Mouse (Mus musculus) intestine, embryonic 14.5 days (tissue): ENCODE measurements around the gene Kcnq5. TPM values are rescaled to one million over a fixed set of nuclear protein-coding genes. Genes with fewer than 3 reads are reported as not detected.

ENCODE experiments used
- ATAC-seq: fragments of 200-750 bp; cut with Nextera tagmentation; replicated peaks from 2 replicates; pipeline ENCODE4 v1.8.0; 2017; ENCODE audit warnings: low read depth, moderate number of reproducible peaks, moderate TSS enrichment, moderate library complexity; ENCODE audit not compliant: low FRiP score, low TSS enrichment
- DNase-seq: peaks from one replicate; pipeline ENCODE4 v3.0.0-alpha.2; 2018; ENCODE audit warnings: low spot score
- H3K27ac ChIP-seq: fragments of 300-500 bp; sonication (generic); 2 replicates; pipeline ENCODE4 v1.5.1; 2014; ENCODE audit warnings: low read depth, mild to moderate bottlenecking, control low read depth
- H3K27me3 ChIP-seq: fragments of 300-500 bp; sonication (generic); replicated peaks from 2 replicates; pipeline ENCODE4 v1.6.1; 2014; ENCODE audit warnings: low read length, control low read depth; ENCODE audit not compliant: control insufficient read depth, insufficient read depth
- H3K36me3 ChIP-seq: fragments of 300-500 bp; sonication (generic); 2 replicates; pipeline ENCODE4 v1.6.1; 2014; ENCODE audit warnings: low read length, control low read depth; ENCODE audit not compliant: control insufficient read depth, insufficient read depth
- H3K4me1 ChIP-seq: fragments of 300-500 bp; sonication (generic); replicated peaks from 2 replicates; pipeline ENCODE4 v1.6.1; 2014; ENCODE audit warnings: low read length, control low read depth, mixed read lengths; ENCODE audit not compliant: control insufficient read depth, insufficient read depth
- H3K4me2 ChIP-seq: fragments of 300-500 bp; sonication (generic); 2 replicates; pipeline ENCODE4 v1.6.1; 2014; ENCODE audit warnings: low read length
- H3K4me3 ChIP-seq: fragments of 300-500 bp; sonication (generic); 2 replicates; pipeline ENCODE4 v1.5.1; 2014; ENCODE audit warnings: low read depth, low read length, control low read depth, mixed read lengths
- H3K9ac ChIP-seq: fragments of 300-500 bp; sonication (generic); 2 replicates; pipeline ENCODE4 v1.6.1; 2014; ENCODE audit warnings: mild to moderate bottlenecking, low read length
- H3K9me3 ChIP-seq: fragments of 300-500 bp; sonication (generic); 2 replicates; pipeline ENCODE4 v1.6.1; 2016; ENCODE audit warnings: low read length, control low read depth; ENCODE audit not compliant: control insufficient read depth
- WGBS: fragments of 180-500 bp; shearing (Covaris S2); extraction: QIAGEN DNeasy Blood & Tissue Kit; methylation state at CpG from one replicate; pipeline ENCODE4 v1.1.7; 2014; 5-methylcytosine and 5-hydroxymethylcytosine counted together
- polyA plus RNA-seq: library from polyadenylated mRNA; unstranded; fragments of >200 nt; fragmentation: Nextera tagmentation; extraction: Ambion mirVana; gene quantifications from 2 replicates; pipeline ENCODE4 v1.2.1, GENCODE M21; 2014

The Kcnq5 gene
- polyA plus RNA-seq, 1 experiment from 2014 or later, result 1.8 TPM

DNA sequence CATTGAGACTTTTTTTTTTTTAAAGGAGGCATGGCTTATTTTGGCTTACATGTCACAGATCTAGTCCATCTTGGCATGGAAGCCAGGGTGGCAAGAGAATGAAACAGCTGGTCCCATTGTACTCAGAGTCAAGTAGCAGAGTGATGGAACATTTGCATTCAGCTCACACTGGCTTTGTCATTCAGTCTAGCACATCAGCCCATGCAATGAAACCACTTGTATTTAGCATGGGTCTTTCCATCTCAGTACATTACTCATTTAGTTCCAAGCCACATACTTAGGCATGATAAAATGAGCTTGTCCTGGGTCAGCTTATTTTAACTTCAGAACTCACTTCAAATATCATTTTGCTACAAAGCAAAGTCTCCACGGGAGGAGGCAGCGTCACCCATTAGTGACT lies 156.7 kb downstream of the Kcnq5 start:
- Histone ChIP-seq H3K9me3 (no peaks in the 10 kb centered on the region), H3K27me3 (no peaks in the 10 kb centered on the region), H3K4me1 (no peaks in the 10 kb centered on the region), H3K9ac (no peak overlapping the region), H3K36me3 (no peaks in the 10 kb centered on the region), H3K4me2 (no peak overlapping the region), H3K4me3 (no peak overlapping the region), H3K27ac (no peak overlapping the region)
- WGBS, result 92% methylated on average over 2 of the region's 2 CpGs
- DNase-seq (no peak), ATAC-seq (no peak)

DNA sequence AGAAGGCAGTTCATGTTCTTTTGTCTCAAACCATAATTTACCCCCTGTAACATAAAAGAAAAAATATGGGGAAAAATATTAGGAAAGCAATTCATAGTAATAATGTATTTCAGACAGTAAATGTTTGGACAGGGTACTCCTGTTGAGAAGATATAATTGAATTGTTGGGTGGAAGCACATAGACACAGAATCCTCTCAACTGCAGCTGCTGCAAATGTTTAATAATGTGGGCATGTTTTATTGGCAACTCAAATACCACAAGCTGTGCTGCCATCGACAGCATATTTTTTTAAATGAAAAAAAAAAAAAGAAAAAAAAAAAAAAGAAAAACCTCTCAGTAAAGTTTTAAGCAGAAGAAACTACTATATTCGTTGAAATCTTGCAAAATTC lies 157.3 kb downstream of the Kcnq5 start:
- Histone ChIP-seq H3K27me3 (no peaks in the 10 kb centered on the region), H3K27ac (no peak overlapping the region), H3K9ac (no peak overlapping the region), H3K4me2 (no peak overlapping the region), H3K4me1 (no peaks in the 10 kb centered on the region), H3K36me3 (no peaks in the 10 kb centered on the region), H3K4me3 (no peak overlapping the region), H3K9me3 (no peaks in the 10 kb centered on the region)
- ATAC-seq (no peak), DNase-seq (no peak)
- 56% methylated on average over 2 of the region's 2 CpGs for WGBS

DNA sequence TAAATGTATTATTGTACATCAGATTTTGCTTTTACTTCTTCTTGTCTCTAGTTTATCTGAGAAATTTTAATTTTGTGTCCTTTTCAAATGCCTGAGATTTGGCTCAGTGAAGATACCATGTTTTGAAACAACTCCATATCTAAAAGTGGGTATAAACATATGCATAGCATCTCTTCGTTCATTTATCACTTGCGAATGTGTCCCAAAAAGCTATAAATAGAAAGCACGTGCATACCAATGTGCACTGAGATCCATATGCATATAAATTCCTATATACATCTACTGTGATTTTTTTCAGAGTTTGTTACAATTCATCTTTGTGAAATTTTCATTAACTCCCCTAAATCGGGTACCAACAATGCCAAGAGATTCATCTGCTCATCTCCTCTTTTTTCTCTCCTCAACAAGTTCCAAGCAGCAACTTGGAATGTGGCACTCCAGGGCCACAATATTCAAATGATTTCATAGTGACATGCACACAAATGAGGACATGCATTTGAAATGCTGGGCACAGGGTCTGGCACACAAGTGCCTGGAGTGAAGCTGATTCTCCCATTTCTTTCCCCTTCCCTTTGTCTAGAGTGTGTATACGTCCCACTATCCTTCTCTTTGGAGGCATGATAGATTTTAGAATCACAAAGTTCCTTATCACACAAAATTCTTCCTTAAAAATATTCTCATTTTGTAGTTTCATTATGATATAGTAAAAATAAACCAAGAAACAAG lies 157.8 kb downstream of the Kcnq5 start:
- Histone ChIP-seq H3K9me3 (no peaks in the 10 kb centered on the region), H3K4me1 (no peaks in the 10 kb centered on the region), H3K9ac (no peak overlapping the region), H3K36me3 (no peaks in the 10 kb centered on the region), H3K27ac (no peak overlapping the region), H3K27me3 (no peaks in the 10 kb centered on the region), H3K4me2 (no peak overlapping the region), H3K4me3 (no peak overlapping the region)
- 84% methylated on average over 5 of the region's 5 CpGs for WGBS
- DNase-seq, result no peak
- ATAC-seq, result no peak

DNA sequence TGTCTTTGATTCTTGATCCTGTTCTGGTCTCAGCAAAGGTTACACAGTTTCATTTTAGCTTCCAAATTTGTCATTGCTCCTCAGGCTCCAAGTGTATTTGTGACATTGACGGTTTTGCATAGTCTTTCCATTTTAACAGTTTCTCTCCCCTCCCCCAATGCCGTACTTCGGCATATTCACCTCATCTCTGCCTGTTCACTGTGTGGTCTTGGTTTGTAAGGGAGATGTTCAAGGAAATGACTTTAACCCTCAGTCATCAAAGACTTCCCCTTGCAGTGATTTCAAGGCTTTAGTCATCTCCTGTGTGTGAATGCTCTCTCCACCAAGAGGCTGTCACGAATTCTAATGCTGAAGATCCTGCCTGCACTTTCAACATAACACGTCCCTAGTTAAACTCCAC lies 181.0 kb downstream of the Kcnq5 start:
- H3K27me3 ChIP-seq, result no peaks in the 10 kb centered on the region
- H3K9me3 ChIP-seq, result no peaks in the 10 kb centered on the region
- H3K27ac ChIP-seq, result no peak overlapping the region
- no peak overlapping the region for H3K4me2 ChIP-seq
- no peaks in the 10 kb centered on the region for H3K36me3 ChIP-seq
- no peak overlapping the region for H3K4me3 ChIP-seq
- 82% methylated on average over 5 of the region's 5 CpGs for WGBS
- H3K9ac ChIP-seq, result no peak overlapping the region
- H3K4me1 ChIP-seq, result no peaks in the 10 kb centered on the region
- DNase-seq, result no peak
- ATAC-seq, result no peak

DNA sequence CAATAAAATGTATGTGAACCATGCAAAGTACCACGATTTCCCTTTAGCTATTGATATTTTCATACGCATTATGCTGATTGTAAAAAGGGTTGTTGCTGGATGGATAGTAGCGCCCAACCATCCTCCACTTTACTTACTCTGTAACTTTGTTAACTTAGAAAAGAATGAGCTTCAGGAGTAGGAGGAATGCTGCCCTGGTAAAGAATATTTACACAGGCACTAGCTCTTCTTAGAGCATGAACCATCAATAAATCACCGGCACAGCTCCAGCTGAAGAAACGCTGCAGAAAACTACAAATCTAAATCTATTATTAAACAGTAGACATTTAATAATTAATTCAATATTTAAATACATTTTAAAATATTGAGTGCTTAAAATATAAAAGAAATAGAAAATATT lies 184.2 kb downstream of the Kcnq5 start:
- Histone ChIP-seq H3K9me3 (no peaks in the 10 kb centered on the region), H3K4me3 (no peak overlapping the region), H3K4me2 (no peak overlapping the region), H3K9ac (no peak overlapping the region), H3K27me3 (no peaks in the 10 kb centered on the region), H3K4me1 (no peaks in the 10 kb centered on the region), H3K27ac (no peak overlapping the region), H3K36me3 (no peaks in the 10 kb centered on the region)
- DNase-seq, result no peak
- ATAC-seq, result no peak
- 57% methylated on average over 5 of the region's 5 CpGs for WGBS

DNA sequence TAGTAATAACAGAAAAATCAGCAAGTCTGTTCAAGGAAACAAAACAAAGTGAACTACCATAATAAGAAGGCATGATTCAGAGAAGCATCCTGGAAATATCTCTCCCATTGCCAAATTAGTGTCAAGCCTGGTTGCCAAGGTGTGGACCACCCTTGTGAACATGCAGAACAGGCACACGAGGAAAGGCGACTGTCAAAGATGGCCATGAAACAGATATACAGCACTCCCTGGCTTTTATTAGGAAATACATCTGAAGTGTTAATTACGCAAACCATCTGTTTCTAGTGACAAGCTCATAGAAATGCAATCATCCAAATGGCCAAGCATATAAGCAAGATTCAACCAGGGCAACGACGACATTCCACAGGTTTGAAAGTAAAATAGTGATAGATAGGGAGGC lies 187.8 kb downstream of the Kcnq5 start:
- WGBS, result 61% methylated on average over 5 of the region's 5 CpGs
- Histone ChIP-seq H3K27ac (no peak overlapping the region), H3K4me2 (no peak overlapping the region), H3K4me1 (no peaks in the 10 kb centered on the region), H3K9ac (no peak overlapping the region), H3K9me3 (no peaks in the 10 kb centered on the region), H3K4me3 (no peak overlapping the region), H3K36me3 (no peaks in the 10 kb centered on the region), H3K27me3 (no peaks in the 10 kb centered on the region)
- DNase-seq (no peak), ATAC-seq (no peak)

DNA sequence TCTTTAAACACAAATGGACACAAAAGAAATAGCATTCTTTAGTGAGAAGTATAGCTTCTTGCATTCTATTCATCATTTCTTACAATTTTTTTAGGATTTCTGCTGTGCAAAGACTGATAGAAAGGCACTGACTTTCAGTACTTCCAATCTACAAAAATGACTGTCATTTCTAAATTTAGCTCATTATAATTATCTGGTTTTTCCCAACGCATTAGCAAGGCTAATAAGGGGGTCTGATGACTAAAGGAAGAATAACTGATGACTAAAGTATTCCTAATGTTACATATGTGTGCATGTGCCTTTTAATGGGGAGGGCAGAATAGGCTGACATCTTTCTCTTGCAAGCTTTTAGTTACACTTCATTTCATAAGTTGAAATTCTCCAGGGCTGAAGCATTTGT lies 191.2 kb downstream of the Kcnq5 start:
- Histone ChIP-seq H3K4me2 (no peak overlapping the region), H3K9me3 (no peaks in the 10 kb centered on the region), H3K27ac (no peak overlapping the region), H3K27me3 (no peaks in the 10 kb centered on the region), H3K4me3 (no peak overlapping the region), H3K9ac (no peak overlapping the region), H3K36me3 (no peaks in the 10 kb centered on the region), H3K4me1 (no peaks in the 10 kb centered on the region)
- 79% methylated on average over 1 of the region's 1 CpGs for WGBS
- DNase-seq (no peak), ATAC-seq (no peak)

DNA sequence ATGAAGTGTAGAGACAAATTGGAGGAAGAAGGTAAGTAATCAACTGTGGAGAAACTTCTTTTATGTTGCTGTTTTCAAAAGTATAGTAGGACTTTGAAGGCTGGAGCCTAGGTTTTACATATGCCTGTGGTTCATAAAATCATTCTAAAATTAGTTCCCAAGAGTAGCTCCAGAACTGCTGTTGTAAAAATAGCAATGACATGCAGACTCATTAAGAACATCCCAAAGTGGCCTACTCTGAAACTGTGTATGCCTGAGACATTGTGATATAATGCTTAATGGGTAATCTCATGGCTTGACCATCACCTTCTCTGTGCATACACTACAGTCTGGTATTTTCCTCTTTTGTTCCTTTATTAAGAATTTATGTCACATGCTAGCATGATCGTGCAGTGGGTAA lies 212.4 kb downstream of the Kcnq5 start:
- Histone ChIP-seq H3K9ac (no peak overlapping the region), H3K27ac (no peak overlapping the region), H3K9me3 (no peaks in the 10 kb centered on the region), H3K36me3 (no peaks in the 10 kb centered on the region), H3K4me1 (no peaks in the 10 kb centered on the region), H3K4me2 (no peak overlapping the region), H3K27me3 (no peaks in the 10 kb centered on the region), H3K4me3 (no peak overlapping the region)
- no peak for ATAC-seq
- no peak for DNase-seq
- 93% methylated on average over 1 of the region's 1 CpGs for WGBS

DNA sequence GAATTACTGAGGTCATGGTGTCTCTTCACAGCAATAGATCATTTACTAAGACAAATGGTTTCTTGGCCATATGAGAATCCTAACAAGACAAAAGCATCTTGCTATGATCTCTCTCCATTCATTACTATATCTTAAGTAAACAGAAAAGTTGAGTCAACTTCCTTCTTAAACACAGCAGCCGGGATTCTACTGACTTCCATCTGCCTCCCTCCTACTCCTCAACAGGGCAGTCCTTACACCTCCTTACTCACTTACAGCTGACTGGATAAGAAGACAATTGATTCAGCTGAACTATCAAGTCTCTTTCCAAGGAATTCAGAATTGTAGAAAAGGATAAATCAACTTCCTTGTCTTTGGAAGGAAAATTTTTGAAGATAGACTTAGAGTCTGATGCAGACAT lies 232.6 kb downstream of the Kcnq5 start:
- Histone ChIP-seq H3K4me3 (no peak overlapping the region), H3K4me2 (no peak overlapping the region), H3K4me1 (no peaks in the 10 kb centered on the region), H3K9me3 (no peaks in the 10 kb centered on the region), H3K36me3 (no peaks in the 10 kb centered on the region), H3K27me3 (no peaks in the 10 kb centered on the region), H3K9ac (no peak overlapping the region), H3K27ac (no peak overlapping the region)
- ATAC-seq (no peak), DNase-seq (no peak)
- 31% methylated on average over 1 of the region's 1 CpGs for WGBS
